Mouse (Mus musculus): Measurements from ENCODE around the gene Atp6v0d1.

The Atp6v0d1 gene

GRCm38 (mm10) chr8:105537011-105537677, 28.7 kb downstream of the Atp6v0d1 start:
- DNase-seq (ENCODE audit: low spot score) = no peak

- DNase-seq (ENCODE audit: low spot score) = no peak
Measured at GRCm38 (mm10) chr8:105536546-105536945, 29.3 kb downstream of the Atp6v0d1 start.

- DNase-seq (ENCODE audit: low spot score) = peak; percentile 49
Measured at GRCm38 (mm10) chr8:105533892-105534329, 31.9 kb downstream of the Atp6v0d1 start.

GRCm38 (mm10) chr8:105533439-105533838, 32.4 kb downstream of the Atp6v0d1 start:
- DNase-seq (ENCODE audit: low spot score) = no peak

- peak; percentile 41 for DNase-seq (ENCODE audit: low spot score)
Measured at GRCm38 (mm10) chr8:105531774-105532173, 34.1 kb downstream of the Atp6v0d1 start.

GRCm38 (mm10) chr8:105529271-105529670, 36.6 kb downstream of the Atp6v0d1 start:
- DNase-seq (ENCODE audit: low spot score) = no peak

GRCm38 (mm10) chr8:105528206-105528605, 37.6 kb downstream of the Atp6v0d1 start:
- DNase-seq (ENCODE audit: low spot score) = no peak

GRCm38 (mm10) chr8:105527110-105527509, 38.7 kb downstream of the Atp6v0d1 start:
- DNase-seq (ENCODE audit: low spot score) = no peak

- DNase-seq (ENCODE audit: low spot score) = no peak
Measured at GRCm38 (mm10) chr8:105522890-105523289, 43.0 kb downstream of the Atp6v0d1 start.

GRCm38 (mm10) chr8:105521995-105522769, 43.7 kb downstream of the Atp6v0d1 start:
- DNase-seq (ENCODE audit: low spot score) = no peak

GRCm38 (mm10) chr8:105521061-105521460, 44.8 kb downstream of the Atp6v0d1 start:
- DNase-seq (ENCODE audit: low spot score) = no peak

- no peak for DNase-seq (ENCODE audit: low spot score)
Measured at GRCm38 (mm10) chr8:105520521-105520920, 45.3 kb downstream of the Atp6v0d1 start.

- no peak for DNase-seq (ENCODE audit: low spot score)
Measured at GRCm38 (mm10) chr8:105519591-105519990, 46.3 kb downstream of the Atp6v0d1 start.

- peak; percentile 77 for DNase-seq (ENCODE audit: low spot score)
Measured at GRCm38 (mm10) chr8:105518436-105519313, 47.2 kb downstream of the Atp6v0d1 start, which contains the start of gene Hsd11b2. Gene Hsd11b2, plus strand, starts transcription at chr8:105518755.

GRCm38 (mm10) chr8:105517346-105517745, 48.5 kb downstream of the Atp6v0d1 start:
- DNase-seq (ENCODE audit: low spot score) = no peak

- peak; percentile 63 for DNase-seq (ENCODE audit: low spot score)
Measured at GRCm38 (mm10) chr8:105516018-105516645, 49.7 kb downstream of the Atp6v0d1 start.

- no peak for DNase-seq (ENCODE audit: low spot score)
Measured at GRCm38 (mm10) chr8:105514656-105515055, 51.2 kb downstream of the Atp6v0d1 start.

GRCm38 (mm10) chr8:105514194-105514593, 51.7 kb downstream of the Atp6v0d1 start:
- no peak for DNase-seq (ENCODE audit: low spot score)

GRCm38 (mm10) chr8:105509997-105510735, 55.7 kb downstream of the Atp6v0d1 start:
- DNase-seq (ENCODE audit: low spot score) = no peak

- DNase-seq (ENCODE audit: low spot score) = no peak
Measured at GRCm38 (mm10) chr8:105508758-105509157, 57.1 kb downstream of the Atp6v0d1 start.

GRCm38 (mm10) chr8:105506977-105507376, 58.9 kb downstream of the Atp6v0d1 start:
- DNase-seq (ENCODE audit: low spot score) = no peak

Data from T-cell, adult 2 months (primary cell).